Mouse (Mus musculus) limb, embryonic 15.5 days (tissue): ENCODE measurements around the gene Clec4a3. TPM values are rescaled to one million over a fixed set of nuclear protein-coding genes. Genes with fewer than 3 reads are reported as not detected.

ENCODE experiments used
- polyA plus RNA-seq: library from polyadenylated mRNA; unstranded; fragments of >200 nt; fragmentation: Nextera tagmentation; extraction: Ambion mirVana; gene quantifications from 2 replicates; pipeline ENCODE4 v1.2.1, GENCODE M21; 2015

The Clec4a3 gene
- polyA plus RNA-seq, 1 experiment from 2014 or later, result 5.4 TPM

Other genes with a start within 250 kb of the Clec4a3 start
- 0.17 and 0.20 TPM in 2 replicates for gene Nanog, start 245.0 kb upstream of the Clec4a3 start, polyA plus RNA-seq
- gene Slc2a3, start 150.9 kb upstream of the Clec4a3 start, polyA plus RNA-seq, result 91.6 and 100 TPM in 2 replicates
- 6.7 and 7.1 TPM in 2 replicates for gene Foxj2, start 132.6 kb upstream of the Clec4a3 start, polyA plus RNA-seq
- 3.9 and 4.6 TPM in 2 replicates for gene C3ar1, start 96.4 kb upstream of the Clec4a3 start, polyA plus RNA-seq
- 59.4 and 61.7 TPM in 2 replicates for gene Necap1, start 78.0 kb upstream of the Clec4a3 start, polyA plus RNA-seq
- 4.4 and 7.3 TPM in 2 replicates for gene Clec4a1, start 30.7 kb upstream of the Clec4a3 start, polyA plus RNA-seq
- not detected in 2 replicates for gene Clec4a4, start 37.9 kb downstream of the Clec4a3 start, polyA plus RNA-seq
- not detected in 2 replicates for gene Clec4b1, start 97.4 kb downstream of the Clec4a3 start, polyA plus RNA-seq
- 5.5 and 6.2 TPM in 2 replicates for gene Clec4a2, start 153.9 kb downstream of the Clec4a3 start, polyA plus RNA-seq
- not detected in 2 replicates for gene Clec4b2, start 220.4 kb downstream of the Clec4a3 start, polyA plus RNA-seq